Mouse (Mus musculus): ENCODE results near the gene Vav3. TPM values are rescaled to one million over a fixed set of nuclear protein-coding genes. Genes with fewer than 3 reads are reported as not detected.

The Vav3 gene
- polyA plus RNA-seq, 2 experiments, result 10.8 to 33.0 TPM

GRCm38 (mm10) chr3:109572871-109573270, 232.4 kb downstream of the Vav3 start:
- Histone ChIP-seq H3K9me3 (ENCODE audit: control insufficient read depth, low read length) (no peaks in the 10 kb centered on the region), H3K9ac (ENCODE audit: low read depth, low read length, severe bottlenecking) (no peak overlapping the region), H3K27me3 (ENCODE audit: control insufficient read depth, insufficient read depth, low read length) (no peaks in the 10 kb centered on the region), H3K36me3 (ENCODE audit: control insufficient read depth, insufficient read depth, low read length) (no peaks in the 10 kb centered on the region), H3K4me3 (replicated peaks; ENCODE audit: low read length) (no peak overlapping the region), H3K27ac (replicated peaks; ENCODE audit: low read depth, low read length) (no peak overlapping the region), H3K4me1 (ENCODE audit: control insufficient read depth, insufficient read depth, low read length) (peaks cover 4% of the 10 kb centered on the region; the same call in 1 of the 2 replicates), H3K4me2 (replicated peaks; ENCODE audit: low read depth, low read length, severe bottlenecking) (no peak overlapping the region)
- DNase-seq (ENCODE audit: low spot score) (no peak), ATAC-seq (ENCODE audit: low FRiP score, low read depth) (no peak)
- TF ChIP-seq POLR2A (IDR thresholded peaks at IDR 0.05; ENCODE audit: borderline replicate concordance, extremely low read depth, insufficient read depth, insufficient read length), result no peak
- WGBS, result 45% methylated on average over 3 of the region's 3 CpGs

- peaks cover 4% of the 10 kb centered on the region; the same call in 1 of the 2 replicates for H3K4me1 ChIP-seq (ENCODE audit: control insufficient read depth, insufficient read depth, low read length)
- no peaks in the 10 kb centered on the region for H3K36me3 ChIP-seq (ENCODE audit: control insufficient read depth, insufficient read depth, low read length)
- no peak for DNase-seq (ENCODE audit: low spot score)
- ATAC-seq (ENCODE audit: low FRiP score, low read depth), result no peak
- H3K4me3 ChIP-seq (replicated peaks; ENCODE audit: low read length), result peak overlapping the region; percentile 14
- H3K9me3 ChIP-seq (ENCODE audit: control insufficient read depth, low read length), result no peaks in the 10 kb centered on the region
- peak overlapping the region; percentile 12; the same call in 1 of the 2 replicates for H3K9ac ChIP-seq (ENCODE audit: low read depth, low read length, severe bottlenecking)
- H3K27me3 ChIP-seq (ENCODE audit: control insufficient read depth, insufficient read depth, low read length), result no peaks in the 10 kb centered on the region
- no peak for TF ChIP-seq POLR2A (IDR thresholded peaks at IDR 0.05; ENCODE audit: borderline replicate concordance, extremely low read depth, insufficient read depth, insufficient read length)
- H3K27ac ChIP-seq (replicated peaks; ENCODE audit: low read depth, low read length), result no peak overlapping the region; the same call in 1 of the 2 replicates
- 38% methylated on average over 10 of the region's 10 CpGs for WGBS
- H3K4me2 ChIP-seq (replicated peaks; ENCODE audit: low read depth, low read length, severe bottlenecking), result peak overlapping the region; percentile 25; the same call in 1 of the 2 replicates
Measured at GRCm38 (mm10) chr3:109573549-109574146, 233.2 kb downstream of the Vav3 start.

GRCm38 (mm10) chr3:109574161-109574560, 233.7 kb downstream of the Vav3 start:
- Histone ChIP-seq H3K9ac (ENCODE audit: low read depth, low read length, severe bottlenecking) (peak overlapping the region; percentile 12; the same call in 1 of the 2 replicates), H3K27ac (replicated peaks; ENCODE audit: low read depth, low read length) (no peak overlapping the region; the same call in 1 of the 2 replicates), H3K4me1 (ENCODE audit: control insufficient read depth, insufficient read depth, low read length) (peaks cover 4% of the 10 kb centered on the region; the same call in 1 of the 2 replicates), H3K4me2 (replicated peaks; ENCODE audit: low read depth, low read length, severe bottlenecking) (peak overlapping the region; percentile 25; the same call in 1 of the 2 replicates), H3K4me3 (replicated peaks; ENCODE audit: low read length) (peak overlapping the region; percentile 14), H3K27me3 (ENCODE audit: control insufficient read depth, insufficient read depth, low read length) (no peaks in the 10 kb centered on the region), H3K36me3 (ENCODE audit: control insufficient read depth, insufficient read depth, low read length) (no peaks in the 10 kb centered on the region), H3K9me3 (ENCODE audit: control insufficient read depth, low read length) (no peaks in the 10 kb centered on the region)
- ATAC-seq (ENCODE audit: low FRiP score, low read depth) (no peak), DNase-seq (ENCODE audit: low spot score) (peak; percentile 11)
- WGBS, result 57% methylated on average over 6 of the region's 6 CpGs
- no peak for TF ChIP-seq POLR2A (IDR thresholded peaks at IDR 0.05; ENCODE audit: borderline replicate concordance, extremely low read depth, insufficient read depth, insufficient read length)

- DNase-seq (ENCODE audit: low spot score), result no peak
- no peak for ATAC-seq (ENCODE audit: low FRiP score, low read depth)
- Histone ChIP-seq H3K4me3 (replicated peaks; ENCODE audit: low read length) (no peak overlapping the region), H3K36me3 (ENCODE audit: control insufficient read depth, insufficient read depth, low read length) (no peaks in the 10 kb centered on the region), H3K27ac (replicated peaks; ENCODE audit: low read depth, low read length) (no peak overlapping the region), H3K27me3 (ENCODE audit: control insufficient read depth, insufficient read depth, low read length) (no peaks in the 10 kb centered on the region), H3K9me3 (ENCODE audit: control insufficient read depth, low read length) (no peaks in the 10 kb centered on the region), H3K9ac (ENCODE audit: low read depth, low read length, severe bottlenecking) (no peak overlapping the region), H3K4me2 (replicated peaks; ENCODE audit: low read depth, low read length, severe bottlenecking) (no peak overlapping the region), H3K4me1 (ENCODE audit: control insufficient read depth, insufficient read depth, low read length) (peaks cover 4% of the 10 kb centered on the region; the same call in 1 of the 2 replicates)
- 52% methylated on average over 3 of the region's 3 CpGs for WGBS
- no peak for TF ChIP-seq POLR2A (IDR thresholded peaks at IDR 0.05; ENCODE audit: borderline replicate concordance, extremely low read depth, insufficient read depth, insufficient read length)
Measured at GRCm38 (mm10) chr3:109578347-109578746, 237.9 kb downstream of the Vav3 start.

- no peak for TF ChIP-seq POLR2A (IDR thresholded peaks at IDR 0.05; ENCODE audit: borderline replicate concordance, extremely low read depth, insufficient read depth, insufficient read length)
- WGBS, result 47% methylated on average over 7 of the region's 7 CpGs
- ATAC-seq (ENCODE audit: low FRiP score, low read depth) (no peak), DNase-seq (ENCODE audit: low spot score) (peak; percentile 14)
- Histone ChIP-seq H3K4me1 (ENCODE audit: control insufficient read depth, insufficient read depth, low read length) (peaks cover 4% of the 10 kb centered on the region; the same call in 1 of the 2 replicates), H3K4me3 (replicated peaks; ENCODE audit: low read length) (no peak overlapping the region), H3K36me3 (ENCODE audit: control insufficient read depth, insufficient read depth, low read length) (no peaks in the 10 kb centered on the region), H3K9me3 (ENCODE audit: control insufficient read depth, low read length) (no peaks in the 10 kb centered on the region), H3K9ac (ENCODE audit: low read depth, low read length, severe bottlenecking) (no peak overlapping the region), H3K27ac (replicated peaks; ENCODE audit: low read depth, low read length) (no peak overlapping the region), H3K27me3 (ENCODE audit: control insufficient read depth, insufficient read depth, low read length) (no peaks in the 10 kb centered on the region), H3K4me2 (replicated peaks; ENCODE audit: low read depth, low read length, severe bottlenecking) (no peak overlapping the region)
Measured at GRCm38 (mm10) chr3:109578983-109579382, 238.5 kb downstream of the Vav3 start.

All from limb, embryonic 14.5 days (tissue).